Mouse (Mus musculus) adrenal gland, postnatal 14 days (tissue): ENCODE results near the gene Mfsd11. TPM values are rescaled to one million over a fixed set of nuclear protein-coding genes. Genes with fewer than 3 reads are reported as not detected.
A peak's percentile ranks its signal among the peaks of the same experiment; 100 is the strongest.

Experiments
- DNase-seq: peaks from one replicate; pipeline ENCODE4 v3.0.0; 2021; ENCODE audit warnings: mixed read lengths
- long read RNA-seq, 2 experiments: library from polyadenylated mRNA; stranded (forward); transcript quantifications; one replicate each; pipeline ENCODE4 v2.0.0; 2021
- total RNA-seq: library from RNA; stranded (reverse); gene quantifications from 2 replicates; pipeline ENCODE4 v1.2.3, GENCODE M21; 2021

Gene Mfsd11
- 29.1 and 32.6 TPM in 2 replicates for total RNA-seq
- long read RNA-seq, experiment 1, transcript Mfsd11-201 (13 exons, 3,298 nt), result major isoform, 17 of 50 reads
- long read RNA-seq, experiment 1, partial matches to known transcripts, result 3 of 50 reads
- long read RNA-seq, experiment 1, other reads (novel, unspliced or antisense), result 30 of 50 reads
- long read RNA-seq, experiment 2, transcript Mfsd11-201 (13 exons, 3,298 nt), result major isoform, 7 of 18 reads
- long read RNA-seq, experiment 2, partial matches to known transcripts, result 2 of 18 reads
- long read RNA-seq, experiment 2, other reads (novel, unspliced or antisense), result 9 of 18 reads

GRCm38 (mm10) chr11:116852291-116852890, at the start of gene Mfsd11:
Mfsd11 (plus strand) TSS chr11:116852440.
- DNase-seq, result peak; percentile 93

- DNase-seq, result no peak
Measured at GRCm38 (mm10) chr11:116802709-116803108, 49.5 kb upstream of the Mfsd11 start.

DNA sequence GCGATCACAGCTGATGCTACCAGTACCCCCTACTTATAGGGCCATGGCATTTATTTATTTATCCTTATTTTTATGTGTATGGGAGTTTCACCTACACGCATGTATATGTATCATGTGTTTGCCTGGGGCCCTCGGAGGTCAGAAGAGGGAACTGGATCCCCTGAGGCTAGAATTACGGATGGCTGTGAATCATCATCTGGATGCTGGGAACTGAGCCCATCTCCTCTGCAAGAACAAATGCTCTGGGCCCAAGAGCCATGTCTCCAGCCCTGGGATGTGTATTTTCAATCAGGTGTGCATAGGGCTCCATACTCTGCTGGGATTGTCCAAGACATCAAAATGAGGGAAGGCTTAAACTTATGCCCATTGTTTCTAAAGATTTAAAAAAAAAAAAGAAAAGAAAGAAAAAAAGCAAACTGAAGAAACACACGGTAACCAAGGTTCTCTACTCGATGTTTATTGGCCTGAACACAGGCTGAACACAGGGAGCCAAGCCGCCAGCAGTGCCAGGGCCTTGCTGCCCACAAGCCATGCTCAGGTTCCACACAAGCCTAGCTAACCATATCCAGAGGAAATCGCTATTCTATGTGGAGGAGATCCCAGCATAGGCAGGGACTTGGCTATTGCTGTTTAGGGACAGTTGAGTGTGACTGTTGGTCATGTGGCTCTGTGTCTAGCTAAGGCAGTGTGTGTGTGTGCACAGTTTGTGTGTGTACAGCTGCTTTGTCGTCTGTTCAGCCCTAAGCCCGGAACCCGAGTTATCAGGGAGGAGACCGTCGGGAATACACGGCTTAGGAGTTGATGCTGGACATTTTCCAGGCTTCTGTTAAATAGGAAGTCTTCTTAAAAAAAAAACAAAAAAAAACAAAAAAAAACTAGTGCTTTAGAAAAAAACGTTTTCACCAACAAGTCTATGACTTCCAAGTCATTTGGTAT, 45.8 kb upstream of the Mfsd11 start:
- no peak for DNase-seq

DNA sequence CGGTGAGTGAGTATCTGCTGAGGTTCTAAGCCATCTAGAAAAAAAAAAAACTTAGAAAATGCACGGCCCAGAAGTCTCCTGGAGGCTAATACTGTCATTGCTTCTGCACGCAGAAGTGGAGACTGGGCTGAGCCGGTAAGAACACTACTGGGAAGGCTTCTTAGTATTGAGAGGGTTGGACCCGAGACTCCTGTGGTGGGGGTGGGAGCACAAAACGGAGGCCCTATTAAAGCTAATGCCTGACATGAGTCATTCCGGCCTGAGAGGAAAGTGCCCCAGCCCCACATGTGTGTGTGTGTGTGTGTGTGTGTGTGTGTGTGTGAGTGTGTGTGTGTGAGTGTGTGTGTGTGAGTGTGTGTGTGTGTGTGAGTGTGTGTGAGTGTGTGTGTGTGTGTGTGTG, 45.1 kb upstream of the Mfsd11 start:
- no peak for DNase-seq

- no peak for DNase-seq
Measured at GRCm38 (mm10) chr11:116807526-116807925, 44.7 kb upstream of the Mfsd11 start.

DNA sequence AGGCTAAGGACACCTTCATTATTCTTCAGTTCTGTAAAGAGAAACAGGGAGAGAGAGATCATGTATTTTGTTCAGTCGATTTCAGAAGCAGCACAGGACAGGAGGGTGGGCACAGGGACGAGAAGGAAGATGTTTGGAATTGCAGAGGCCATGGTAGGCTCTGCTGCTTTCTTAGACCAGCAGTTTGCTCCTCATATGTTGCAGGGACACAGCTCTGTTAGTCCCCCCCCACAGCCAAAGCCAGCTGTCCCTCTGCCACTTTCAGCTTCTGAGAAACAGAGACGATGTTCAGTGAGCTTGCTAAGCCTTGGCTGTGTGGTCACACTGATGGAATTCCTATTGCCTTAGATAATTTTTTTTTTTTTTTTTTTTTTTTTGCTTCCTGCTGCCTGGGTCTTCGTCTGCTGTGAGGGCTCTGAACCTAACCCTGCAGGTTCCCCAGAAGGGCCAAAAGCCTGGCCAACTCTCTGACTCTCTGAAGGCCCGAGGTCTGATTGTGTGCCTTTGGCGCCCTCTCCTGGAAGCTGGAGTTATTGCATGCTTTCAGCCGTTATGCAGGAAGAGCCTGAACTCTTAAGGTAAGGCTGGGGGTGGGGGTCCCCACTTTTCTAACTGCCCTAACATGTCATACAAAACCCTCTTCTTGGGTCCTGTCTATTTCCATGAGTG, 44.2 kb upstream of the Mfsd11 start:
- peak; percentile 91 for DNase-seq

GRCm38 (mm10) chr11:116808811-116809395, 43.3 kb upstream of the Mfsd11 start:
- no peak for DNase-seq

- DNase-seq, result no peak
Measured at GRCm38 (mm10) chr11:116809520-116809919, 42.7 kb upstream of the Mfsd11 start.

DNA sequence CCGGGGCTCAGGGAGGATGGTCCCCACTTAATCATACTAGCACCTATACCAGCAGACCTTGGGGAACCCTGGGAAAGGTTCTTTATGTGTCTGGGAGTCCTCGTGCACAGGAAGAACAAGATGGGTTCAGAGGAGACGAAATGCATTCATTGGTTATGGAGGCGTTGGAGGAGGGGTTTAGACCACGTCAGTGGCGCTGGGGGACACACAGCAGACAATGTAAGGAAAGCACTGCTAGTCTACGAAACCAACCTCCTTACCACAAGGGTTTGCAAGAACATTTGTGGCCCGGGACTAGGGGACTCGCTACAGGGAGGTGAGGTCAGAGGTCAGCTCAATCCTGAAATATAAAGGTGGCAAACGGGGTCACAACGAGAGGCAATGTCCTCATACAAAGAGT, 41.7 kb upstream of the Mfsd11 start:
- no peak for DNase-seq

GRCm38 (mm10) chr11:116810983-116811901, 41.0 kb upstream of the Mfsd11 start:
- DNase-seq, result peak; percentile 85

GRCm38 (mm10) chr11:116812793-116813529, 39.3 kb upstream of the Mfsd11 start:
- no peak for DNase-seq

DNA sequence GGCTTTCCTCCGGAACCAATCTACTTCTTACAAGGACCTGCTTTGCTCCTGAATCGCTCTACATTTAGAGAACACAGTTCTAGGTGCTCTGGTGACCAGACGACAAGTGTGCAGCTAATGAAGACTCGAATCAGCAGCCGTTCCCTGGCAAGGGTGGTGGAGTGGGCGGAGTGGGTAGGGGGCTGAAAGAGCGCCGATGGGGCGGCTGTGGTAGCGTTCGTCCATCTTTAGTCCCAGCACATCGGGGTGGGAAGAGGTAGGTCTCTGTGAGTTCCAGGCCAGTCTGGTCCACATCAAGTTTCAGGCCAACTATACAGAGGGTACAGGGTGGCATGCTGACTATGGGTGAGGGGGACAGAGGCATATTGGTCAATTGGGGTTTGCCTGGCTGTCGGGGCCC, 38.6 kb upstream of the Mfsd11 start:
- no peak for DNase-seq

GRCm38 (mm10) chr11:116814076-116814883, 38.0 kb upstream of the Mfsd11 start:
- DNase-seq, result peak; percentile 70

GRCm38 (mm10) chr11:116814884-116815415, 37.3 kb upstream of the Mfsd11 start:
- no peak for DNase-seq

DNA sequence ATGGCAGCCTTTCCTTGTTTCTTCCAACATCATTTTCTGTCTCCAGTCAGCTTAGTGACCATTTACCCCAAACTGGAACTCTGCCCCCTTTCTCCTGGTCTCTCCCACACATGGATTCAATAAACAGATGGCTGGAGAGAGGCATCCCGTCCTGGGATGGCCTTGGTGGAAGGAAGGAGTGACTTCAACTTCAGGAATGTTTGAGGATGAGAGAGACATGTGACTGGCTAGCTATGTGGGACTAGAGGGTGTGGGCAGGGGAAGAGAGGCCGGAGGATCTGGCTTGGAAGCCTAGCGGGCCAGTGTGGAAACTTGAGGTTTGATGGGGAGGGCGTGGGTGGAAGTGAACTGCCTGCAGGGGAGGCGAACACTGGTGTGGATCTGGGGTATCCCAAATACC, 35.5 kb upstream of the Mfsd11 start:
- peak; percentile 61 for DNase-seq

- DNase-seq, result no peak
Measured at GRCm38 (mm10) chr11:116817567-116817966, 34.7 kb upstream of the Mfsd11 start.

- DNase-seq, result no peak
Measured at GRCm38 (mm10) chr11:116818722-116819121, 33.5 kb upstream of the Mfsd11 start.

GRCm38 (mm10) chr11:116819932-116820593, 32.2 kb upstream of the Mfsd11 start:
- DNase-seq, result no peak
